Mouse (Mus musculus) left cerebral cortex, postnatal 14 days (tissue): ENCODE measurements around the gene Ubald2. TPM values are rescaled to one million over a fixed set of nuclear protein-coding genes. Genes with fewer than 3 reads are reported as not detected.
"Not testable (repeated sequence)": the region's sequence is repeated elsewhere in the genome, so short reads cannot be mapped to it uniquely, and the experiment has no call there.

Experiments
- DNase-seq, 2 experiments: peaks; one replicate each; pipeline ENCODE4 v3.0.0; 2021 to 2022; ENCODE audit warnings: low spot score in 2 of 2, mixed read lengths in 1 of 2
- intact Hi-C: fragments of 180-260 bp; cut with DNase I; formaldehyde crosslinking; loops from one replicate; pipeline ENCODE4 v1.15.1; 2025
- total RNA-seq, 2 experiments: library from RNA; stranded (reverse); gene quantifications; 2 replicates each; pipeline ENCODE4 v1.2.3; 2021

The Ubald2 gene
- total RNA-seq, 2 experiments from 2014 or later: 30.1 to 32.0 TPM

- DNase-seq: no peak
- intact Hi-C loops: no loop called here
Measured at GRCm38 (mm10) chr11:116412028-116412827, 21.7 kb upstream of the Ubald2 start.

GRCm38 (mm10) chr11:116412904-116413630 lies 20.8 kb upstream of the Ubald2 start, which contains the start of gene Rnf157:
Gene Rnf157 (minus strand): TSS chr11:116413032.
- peak; percentile 90 to 92 for DNase-seq
- intact Hi-C loops: no loop called here

- DNase-seq: peak in 1 of 2 experiments; percentile 69
- intact Hi-C loops: no loop called here
Measured at GRCm38 (mm10) chr11:116413631-116414022, 20.3 kb upstream of the Ubald2 start.

- DNase-seq: no peak
- intact Hi-C loops: no loop called here
Measured at GRCm38 (mm10) chr11:116416196-116416943, 17.5 kb upstream of the Ubald2 start.

GRCm38 (mm10) chr11:116417054-116417453 lies 16.8 kb upstream of the Ubald2 start:
- DNase-seq: no peak
- intact Hi-C loops: no loop called here

GRCm38 (mm10) chr11:116418194-116418840 lies 15.6 kb upstream of the Ubald2 start:
- intact Hi-C loops: no loop called here
- peak; percentile 41 to 62 for DNase-seq

GRCm38 (mm10) chr11:116418841-116419462 lies 14.9 kb upstream of the Ubald2 start:
- DNase-seq: no peak
- intact Hi-C loops: no loop called here

- DNase-seq: no peak
- intact Hi-C loops: no loop called here
Measured at GRCm38 (mm10) chr11:116421102-116421501, 12.8 kb upstream of the Ubald2 start.

GRCm38 (mm10) chr11:116422562-116422961 lies 11.3 kb upstream of the Ubald2 start:
- intact Hi-C loops: no loop called here
- DNase-seq: no peak

- intact Hi-C loops: no loop called here
- DNase-seq: no peak
Measured at GRCm38 (mm10) chr11:116423214-116423613, 10.7 kb upstream of the Ubald2 start.

- no peak for DNase-seq
- intact Hi-C loops: no loop called here
Measured at GRCm38 (mm10) chr11:116423782-116424620, 9.9 kb upstream of the Ubald2 start.

- no peak for DNase-seq
- intact Hi-C loops: no loop called here
Measured at GRCm38 (mm10) chr11:116424621-116425407, 9.1 kb upstream of the Ubald2 start.

- DNase-seq, intact Hi-C loops: not testable (repeated sequence)
Measured at GRCm38 (mm10) chr11:116426328-116426727, 7.6 kb upstream of the Ubald2 start.

GRCm38 (mm10) chr11:116426852-116427575 lies 6.9 kb upstream of the Ubald2 start:
- no peak for DNase-seq
- intact Hi-C loops: no loop called here

GRCm38 (mm10) chr11:116428872-116429859 lies 4.7 kb upstream of the Ubald2 start:
- DNase-seq: no peak
- intact Hi-C loops: no loop called here
